Mouse (Mus musculus): ENCODE measurements around the gene Pagr1a. TPM values are rescaled to one million over a fixed set of nuclear protein-coding genes. Genes with fewer than 3 reads are reported as not detected.

Pagr1a gene
- polyA plus RNA-seq, 1 experiment = 17.6 TPM

DNA sequence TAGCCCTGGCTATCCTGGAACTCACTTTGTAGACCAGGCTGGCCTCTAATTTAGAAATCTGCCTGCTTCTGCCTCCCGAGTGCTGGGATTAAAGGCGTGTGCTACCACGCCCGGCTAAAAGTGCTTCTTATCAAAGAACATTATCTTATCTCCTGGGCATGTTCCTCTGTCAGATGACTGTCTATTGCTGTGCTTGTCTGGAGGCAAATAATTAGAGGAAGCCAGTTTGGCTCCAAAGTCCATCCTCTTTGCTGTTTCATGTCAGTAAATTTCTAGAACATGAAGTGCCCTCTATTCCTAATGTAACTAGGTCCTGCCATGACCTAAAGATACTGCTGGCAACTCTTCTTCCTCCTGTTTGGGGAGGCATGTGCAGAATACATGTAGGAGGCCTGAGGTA, 35.1 kb downstream of the Pagr1a start:
- no peak overlapping the region for H3K4me3 ChIP-seq (ENCODE audit: insufficient read depth, low read depth, low read length)
- no peak for TF ChIP-seq POLR2A (IDR thresholded peaks at IDR 0.05; ENCODE audit: low read depth, low read length)
- H3K4me1 ChIP-seq (ENCODE audit: control insufficient read depth, insufficient read depth, low read length) = peaks cover 3% of the 10 kb centered on the region
- H3K27ac ChIP-seq (ENCODE audit: insufficient read depth, low read depth, low read length) = no peak overlapping the region
- 82% methylated on average over 4 of the region's 4 CpGs for WGBS
- no peak for DNase-seq
- no peaks in the 10 kb centered on the region for H3K27me3 ChIP-seq (replicated peaks; ENCODE audit: control insufficient read depth, insufficient read depth, low read length)
- no peaks in the 10 kb centered on the region; the same call in none of the 2 replicates for H3K36me3 ChIP-seq (ENCODE audit: control insufficient read depth, insufficient read depth, low read length)

DNA sequence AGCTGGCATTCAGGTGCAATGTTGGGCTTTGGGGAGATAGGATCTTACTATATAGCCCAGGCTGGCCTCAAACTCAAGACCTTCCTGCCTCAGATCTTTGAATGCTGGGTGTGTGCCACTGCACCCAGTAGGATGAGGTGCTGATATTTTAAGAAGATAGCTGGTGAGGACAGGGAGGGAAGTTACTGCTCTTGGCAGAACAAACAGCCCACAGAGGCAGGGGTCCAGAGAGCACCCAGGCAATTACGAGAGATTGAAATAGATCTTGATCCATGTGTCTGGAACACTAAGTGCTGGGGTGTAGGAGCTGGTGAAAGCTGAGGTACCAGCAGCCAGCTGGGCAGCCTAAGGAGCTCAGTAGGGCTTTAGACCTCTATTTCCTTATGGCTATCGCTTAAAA, 35.6 kb downstream of the Pagr1a start:
- H3K27ac ChIP-seq (ENCODE audit: insufficient read depth, low read depth, low read length) = no peak overlapping the region
- H3K36me3 ChIP-seq (ENCODE audit: control insufficient read depth, insufficient read depth, low read length) = no peaks in the 10 kb centered on the region; the same call in none of the 2 replicates
- WGBS = 83% methylated on average over 2 of the region's 2 CpGs
- no peaks in the 10 kb centered on the region for H3K27me3 ChIP-seq (replicated peaks; ENCODE audit: control insufficient read depth, insufficient read depth, low read length)
- no peak for DNase-seq
- H3K4me1 ChIP-seq (ENCODE audit: control insufficient read depth, insufficient read depth, low read length) = peaks cover 4% of the 10 kb centered on the region
- no peak overlapping the region for H3K4me3 ChIP-seq (ENCODE audit: insufficient read depth, low read depth, low read length)
- TF ChIP-seq POLR2A (IDR thresholded peaks at IDR 0.05; ENCODE audit: low read depth, low read length) (no peak), CTCF (conservative IDR thresholded peaks at IDR 0.05; ENCODE audit: insufficient read depth, insufficient read length, low read depth, low read length) (no peak)

- no peaks in the 10 kb centered on the region for H3K27me3 ChIP-seq (replicated peaks; ENCODE audit: control insufficient read depth, insufficient read depth, low read length)
- WGBS = 85% methylated on average over 6 of the region's 6 CpGs
- no peaks in the 10 kb centered on the region; the same call in none of the 2 replicates for H3K36me3 ChIP-seq (ENCODE audit: control insufficient read depth, insufficient read depth, low read length)
- DNase-seq = no peak
- H3K4me3 ChIP-seq (ENCODE audit: insufficient read depth, low read depth, low read length) = no peak overlapping the region
- peaks cover 4% of the 10 kb centered on the region for H3K4me1 ChIP-seq (ENCODE audit: control insufficient read depth, insufficient read depth, low read length)
- no peak overlapping the region for H3K27ac ChIP-seq (ENCODE audit: insufficient read depth, low read depth, low read length)
- TF ChIP-seq POLR2A (IDR thresholded peaks at IDR 0.05; ENCODE audit: low read depth, low read length) = no peak
- no peak for TF ChIP-seq CTCF (conservative IDR thresholded peaks at IDR 0.05; ENCODE audit: insufficient read depth, insufficient read length, low read depth, low read length)
Observed at GRCm38 (mm10) chr7:126978841-126979240, 38.3 kb downstream of the Pagr1a start.

GRCm38 (mm10) chr7:126976878-126977459, 40.2 kb downstream of the Pagr1a start:
- Histone ChIP-seq H3K27ac (ENCODE audit: insufficient read depth, low read depth, low read length) (peak overlapping the region; percentile 58), H3K36me3 (ENCODE audit: control insufficient read depth, insufficient read depth, low read length) (no peaks in the 10 kb centered on the region; the same call in none of the 2 replicates), H3K4me3 (ENCODE audit: insufficient read depth, low read depth, low read length) (peak overlapping the region; percentile 88), H3K4me1 (ENCODE audit: control insufficient read depth, insufficient read depth, low read length) (peaks cover 4% of the 10 kb centered on the region), H3K27me3 (replicated peaks; ENCODE audit: control insufficient read depth, insufficient read depth, low read length) (no peaks in the 10 kb centered on the region)
- TF ChIP-seq CTCF (conservative IDR thresholded peaks at IDR 0.05; ENCODE audit: insufficient read depth, insufficient read length, low read depth, low read length) = no peak
- TF ChIP-seq POLR2A (IDR thresholded peaks at IDR 0.05; ENCODE audit: low read depth, low read length) = no peak
- DNase-seq = peak; percentile 10
- 23% methylated on average over 14 of the region's 14 CpGs for WGBS

DNA sequence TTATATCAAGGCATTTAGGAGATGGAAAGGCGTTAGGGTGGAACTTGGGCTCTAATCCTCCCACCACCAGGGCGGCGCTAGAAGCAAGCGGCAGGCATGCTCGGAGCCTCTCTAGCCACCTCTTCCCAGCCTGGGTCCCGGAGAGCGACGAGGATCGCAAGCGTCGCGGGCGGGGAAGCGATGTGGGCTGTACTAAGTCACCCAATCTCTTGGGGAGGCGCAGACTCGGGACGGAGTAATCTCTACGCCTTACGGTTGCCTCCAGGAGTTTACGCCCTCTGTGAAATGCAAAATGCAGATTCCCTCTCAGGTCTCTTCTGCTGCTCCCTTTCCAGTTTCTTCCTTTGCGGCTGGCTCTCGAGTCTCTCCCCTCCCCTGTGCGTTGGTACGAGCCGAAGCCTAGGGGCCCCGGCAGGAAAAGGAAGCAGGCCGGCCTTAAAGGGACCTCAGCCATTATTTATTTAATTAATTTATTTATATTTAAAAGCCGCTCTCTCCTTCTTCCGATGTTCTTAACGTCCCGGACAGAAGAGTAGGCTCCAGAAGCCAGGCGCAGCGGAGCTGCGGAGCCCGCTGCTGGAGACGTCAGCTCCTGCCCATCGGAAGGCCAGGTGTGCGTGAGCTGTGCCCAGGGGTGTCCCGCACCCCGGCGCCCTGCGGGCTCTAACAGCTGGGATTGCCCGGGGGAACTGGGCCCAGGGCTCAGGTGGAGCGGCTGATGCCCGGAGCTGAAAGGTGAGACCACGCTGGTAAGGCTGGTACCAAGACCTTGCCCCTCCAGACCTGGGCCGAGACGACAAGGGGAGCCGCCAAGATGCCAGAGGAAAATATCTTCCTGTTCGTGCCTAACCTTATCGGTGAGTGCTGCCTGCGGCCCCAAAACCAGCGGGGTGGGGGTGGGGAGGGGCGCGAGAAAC, 40.9 kb downstream of the Pagr1a start, which contains the start of gene Cdiptos:
Gene Cdiptos, minus strand, starts transcription at position 149 of the 917 bp plus-strand sequence.
- H3K27ac ChIP-seq (ENCODE audit: insufficient read depth, low read depth, low read length) = peak within 1 kb of the TSS; percentile 100
- peak within 1 kb of the TSS; percentile 88 for H3K4me3 ChIP-seq (ENCODE audit: insufficient read depth, low read depth, low read length)
- H3K4me1 ChIP-seq (ENCODE audit: control insufficient read depth, insufficient read depth, low read length) = peaks cover 4% of the 10 kb centered on the region
- WGBS = under 1% methylated on average over 55 of the region's 55 CpGs
- no peaks in the 10 kb centered on the region; the same call in none of the 2 replicates for H3K36me3 ChIP-seq (ENCODE audit: control insufficient read depth, insufficient read depth, low read length)
- peak; percentile 97 for DNase-seq
- H3K27me3 ChIP-seq (replicated peaks; ENCODE audit: control insufficient read depth, insufficient read depth, low read length) = no peaks in the 10 kb centered on the region
- TF ChIP-seq POLR2A (IDR thresholded peaks at IDR 0.05; ENCODE audit: low read depth, low read length) (no peak), CTCF (conservative IDR thresholded peaks at IDR 0.05; ENCODE audit: insufficient read depth, insufficient read length, low read depth, low read length) (peak; percentile 94)

DNA sequence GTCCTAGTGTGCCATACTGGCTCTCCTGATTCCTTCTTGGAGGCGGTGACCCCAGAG, 41.4 kb downstream of the Pagr1a start, which contains the start of gene Cdipt:
Gene Cdipt, plus strand, starts transcription at position 22 of the 57 bp plus-strand sequence.
- no peak for DNase-seq
- Histone ChIP-seq H3K27ac (ENCODE audit: insufficient read depth, low read depth, low read length) (peak within 1 kb of the TSS; percentile 100), H3K4me1 (ENCODE audit: control insufficient read depth, insufficient read depth, low read length) (peaks cover 4% of the 10 kb centered on the region), H3K4me3 (ENCODE audit: insufficient read depth, low read depth, low read length) (peak within 1 kb of the TSS; percentile 88), H3K36me3 (ENCODE audit: control insufficient read depth, insufficient read depth, low read length) (no peaks in the 10 kb centered on the region; the same call in none of the 2 replicates), H3K27me3 (replicated peaks; ENCODE audit: control insufficient read depth, insufficient read depth, low read length) (no peaks in the 10 kb centered on the region)
- TF ChIP-seq CTCF (conservative IDR thresholded peaks at IDR 0.05; ENCODE audit: insufficient read depth, insufficient read length, low read depth, low read length) (no peak), POLR2A (IDR thresholded peaks at IDR 0.05; ENCODE audit: low read depth, low read length) (no peak)
- 0% methylated on average over 1 of the region's 1 CpGs for WGBS

DNA sequence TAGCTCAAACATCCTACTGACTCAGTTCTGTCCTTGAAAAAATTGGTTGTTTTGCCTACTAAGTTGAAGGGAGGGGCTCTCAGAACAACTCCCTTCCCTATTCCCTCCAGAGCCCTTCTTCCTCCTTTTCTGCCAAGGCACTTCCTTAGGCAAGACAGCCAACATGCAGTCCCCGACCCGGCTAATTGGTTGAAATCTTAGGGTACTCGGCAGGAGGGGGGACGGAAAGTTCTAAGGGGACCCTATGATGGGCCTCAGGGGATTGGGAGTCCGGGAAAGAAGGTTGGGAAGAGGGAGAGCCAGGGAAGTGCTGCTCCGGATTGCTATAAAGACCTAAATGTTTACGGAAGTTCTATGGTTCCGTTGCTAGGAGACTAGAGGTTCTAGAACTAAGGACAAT, 41.7 kb downstream of the Pagr1a start:
- peaks cover 4% of the 10 kb centered on the region for H3K4me1 ChIP-seq (ENCODE audit: control insufficient read depth, insufficient read depth, low read length)
- DNase-seq = no peak
- TF ChIP-seq CTCF (conservative IDR thresholded peaks at IDR 0.05; ENCODE audit: insufficient read depth, insufficient read length, low read depth, low read length) = no peak
- TF ChIP-seq POLR2A (IDR thresholded peaks at IDR 0.05; ENCODE audit: low read depth, low read length) = no peak
- no peaks in the 10 kb centered on the region; the same call in none of the 2 replicates for H3K36me3 ChIP-seq (ENCODE audit: control insufficient read depth, insufficient read depth, low read length)
- no peaks in the 10 kb centered on the region for H3K27me3 ChIP-seq (replicated peaks; ENCODE audit: control insufficient read depth, insufficient read depth, low read length)
- H3K27ac ChIP-seq (ENCODE audit: insufficient read depth, low read depth, low read length) = peak overlapping the region; percentile 33; the same call in 1 of the 2 replicates
- peak overlapping the region; percentile 32 for H3K4me3 ChIP-seq (ENCODE audit: insufficient read depth, low read depth, low read length)
- whole genome bisulfite sequencing = 9% methylated on average over 8 of the region's 8 CpGs

Data from kidney, adult 2 months (tissue).